Mouse (Mus musculus) ES-CJ7 (cell line): Measurements from ENCODE around the gene 4930503B20Rik.
A peak's percentile ranks its signal among the peaks of the same experiment; 100 is the strongest.

ENCODE experiments used
- DNase-seq: peaks from one replicate; pipeline ENCODE4 v3.0.0; 2011; ENCODE audit warnings: low read depth, low spot score

The 4930503B20Rik gene

GRCm38 (mm10) chr3:146651217-146651616 lies at the start of gene 4930503B20Rik:
TSS of gene 4930503B20Rik (minus strand) at chr3:146651317.
- no peak for DNase-seq

GRCm38 (mm10) chr3:146700051-146700450 lies 48.9 kb upstream of the 4930503B20Rik start:
- DNase-seq = no peak

- DNase-seq = no peak
Observed at GRCm38 (mm10) chr3:146698982-146699381, 47.9 kb upstream of the 4930503B20Rik start.

GRCm38 (mm10) chr3:146692547-146692946 lies 41.4 kb upstream of the 4930503B20Rik start:
- DNase-seq = no peak

GRCm38 (mm10) chr3:146687121-146687725 lies 36.1 kb upstream of the 4930503B20Rik start:
- DNase-seq = no peak

- no peak for DNase-seq
Observed at GRCm38 (mm10) chr3:146686428-146686827, 35.3 kb upstream of the 4930503B20Rik start.

- DNase-seq = peak; percentile 60
Observed at GRCm38 (mm10) chr3:146684811-146685675, 33.9 kb upstream of the 4930503B20Rik start, which contains the start of gene Samd13. TSS of gene Samd13 (minus strand) at chr3:146685592.

- no peak for DNase-seq
Observed at GRCm38 (mm10) chr3:146683095-146683494, 32.0 kb upstream of the 4930503B20Rik start.

GRCm38 (mm10) chr3:146682140-146682651 lies 31.1 kb upstream of the 4930503B20Rik start:
- no peak for DNase-seq

GRCm38 (mm10) chr3:146681696-146682095 lies 30.6 kb upstream of the 4930503B20Rik start:
- DNase-seq = no peak

- no peak for DNase-seq
Observed at GRCm38 (mm10) chr3:146680625-146681024, 29.5 kb upstream of the 4930503B20Rik start.

- peak; percentile 27 for DNase-seq
Observed at GRCm38 (mm10) chr3:146679646-146680045, 28.5 kb upstream of the 4930503B20Rik start.

GRCm38 (mm10) chr3:146676193-146676592 lies 25.1 kb upstream of the 4930503B20Rik start:
- no peak for DNase-seq

- no peak for DNase-seq
Observed at GRCm38 (mm10) chr3:146675101-146675500, 24.0 kb upstream of the 4930503B20Rik start.

- DNase-seq = no peak
Observed at GRCm38 (mm10) chr3:146671121-146671520, 20.0 kb upstream of the 4930503B20Rik start.

- DNase-seq = no peak
Observed at GRCm38 (mm10) chr3:146661907-146662306, 10.8 kb upstream of the 4930503B20Rik start.

GRCm38 (mm10) chr3:146661001-146661400 lies 9.9 kb upstream of the 4930503B20Rik start:
- DNase-seq = no peak

GRCm38 (mm10) chr3:146659321-146659720 lies 8.2 kb upstream of the 4930503B20Rik start:
- no peak for DNase-seq

GRCm38 (mm10) chr3:146658061-146658639 lies 7.0 kb upstream of the 4930503B20Rik start:
- DNase-seq = no peak

GRCm38 (mm10) chr3:146657433-146657832 lies 6.3 kb upstream of the 4930503B20Rik start:
- no peak for DNase-seq

GRCm38 (mm10) chr3:146655111-146655577 lies 4.0 kb upstream of the 4930503B20Rik start:
- DNase-seq = peak; percentile 37

- no peak for DNase-seq
Observed at GRCm38 (mm10) chr3:146653692-146654091, 2.6 kb upstream of the 4930503B20Rik start.
